Mouse (Mus musculus) bone marrow, adult 2 months (tissue): Measurements from ENCODE around the gene Mrpl43.

Source experiments
- CTCF ChIP-seq: fragments of 200-500 bp; IDR thresholded peaks from 2 replicates; pipeline ENCODE4 v1.5.1; 2011; ENCODE audit warnings: low read length, control low read depth; ENCODE audit not compliant: control insufficient read depth, insufficient read depth
- POLR2A ChIP-seq: fragments of 200-500 bp; IDR thresholded peaks from 2 replicates; pipeline ENCODE4 v1.6.1; 2011; ENCODE audit warnings: low read depth, mild to moderate bottlenecking, control low read depth, low read length, borderline replicate concordance; ENCODE audit not compliant: control insufficient read depth

- TF ChIP-seq POLR2A (no peak), CTCF (no peak)
Observed at GRCm38 (mm10) chr19:45013581-45014225, 7.5 kb upstream of the Mrpl43 start.
